Mouse (Mus musculus) heart, embryonic 14.5 days (tissue): ENCODE measurements around the gene Haus4. TPM values are rescaled to one million over a fixed set of nuclear protein-coding genes. Genes with fewer than 3 reads are reported as not detected.

ENCODE experiments used
- ATAC-seq: fragments of 200-750 bp; cut with Nextera tagmentation; 2 replicates; pipeline ENCODE4 v1.8.0; 2017; ENCODE audit warnings: low read depth, moderate TSS enrichment; ENCODE audit not compliant: insufficient number of reproducible peaks, insufficient read depth, low FRiP score
- H3K27ac ChIP-seq, 2 experiments: fragments of 200-500 bp in 1 of 2; fragments of 300-500 bp in 1 of 2; sonication (generic) in 1 of 2; replicated peaks in 1 of 2; 2 replicates each; pipeline ENCODE4 v1.5.1; 2012 to 2014; ENCODE audit warnings: low read depth in 2 of 2, low read length in 2 of 2, control low read depth in 1 of 2, mild to moderate bottlenecking in 1 of 2, mixed read lengths in 1 of 2; ENCODE audit not compliant: control insufficient read depth in 1 of 2, insufficient read depth in 1 of 2
- H3K27me3 ChIP-seq: fragments of 300-500 bp; sonication (generic); 2 replicates; pipeline ENCODE4 v1.6.1; 2014; ENCODE audit warnings: mild to moderate bottlenecking, low read length, control low read depth; ENCODE audit not compliant: control insufficient read depth, insufficient read depth
- H3K36me3 ChIP-seq: fragments of 300-500 bp; sonication (generic); 2 replicates; pipeline ENCODE4 v1.6.1; 2014; ENCODE audit warnings: mild to moderate bottlenecking, control low read depth, low read length, mixed read lengths; ENCODE audit not compliant: control insufficient read depth, insufficient read depth
- H3K4me1 ChIP-seq, 2 experiments: fragments of 200-500 bp in 1 of 2; fragments of 300-500 bp in 1 of 2; sonication (generic) in 1 of 2; 2 replicates each; pipeline ENCODE4 v1.6.1; 2012 to 2014; ENCODE audit warnings: low read length in 2 of 2, control low read depth in 1 of 2, mixed read lengths in 1 of 2; ENCODE audit not compliant: control insufficient read depth in 2 of 2, insufficient read depth in 2 of 2
- H3K4me2 ChIP-seq: fragments of 300-500 bp; sonication (generic); 2 replicates; pipeline ENCODE4 v1.6.1; 2014; ENCODE audit warnings: mild to moderate bottlenecking, low read length
- H3K4me3 ChIP-seq, 2 experiments: fragments of 200-500 bp in 1 of 2; fragments of 300-500 bp in 1 of 2; sonication (generic) in 1 of 2; 2 replicates each; pipeline ENCODE4 v1.5.1; 2012 to 2014; ENCODE audit warnings: low read length in 2 of 2, mild to moderate bottlenecking in 2 of 2, control low read depth in 1 of 2, low read depth in 1 of 2, moderate library complexity in 1 of 2; ENCODE audit not compliant: control insufficient read depth in 1 of 2, insufficient read depth in 1 of 2
- H3K9ac ChIP-seq: fragments of 300-500 bp; sonication (generic); 2 replicates; pipeline ENCODE4 v1.6.1; 2014; ENCODE audit warnings: mild to moderate bottlenecking, low read length
- H3K9me3 ChIP-seq: fragments of 300-500 bp; sonication (generic); 2 replicates; pipeline ENCODE4 v1.6.1; 2016; ENCODE audit warnings: low read length, control low read depth; ENCODE audit not compliant: control insufficient read depth
- WGBS: fragments of 180-500 bp; shearing (Covaris S2); extraction: QIAGEN DNeasy Blood & Tissue Kit; methylation state at CpG from one replicate; pipeline ENCODE4 v1.1.7; 2014; 5-methylcytosine and 5-hydroxymethylcytosine counted together
- polyA plus RNA-seq: library from polyadenylated mRNA; unstranded; fragments of >200 nt; fragmentation: Nextera tagmentation; extraction: Ambion mirVana; gene quantifications from 2 replicates; pipeline ENCODE4 v1.2.1, GENCODE M21; 2014

Haus4 gene
- 36.1 and 36.3 TPM in 2 replicates for polyA plus RNA-seq

- Histone ChIP-seq H3K4me3 (peak within 1 kb of the TSS; percentile 65 to 87), H3K9me3 (no peaks in the 10 kb centered on the region), H3K9ac (peak within 1 kb of the TSS; percentile 88), H3K27ac (peak within 1 kb of the TSS; percentile 95 to 97), H3K4me1 (peaks cover 2 to 5% of the 10 kb centered on the region in 2 experiments; a peak in 3 of 4 replicates), H3K27me3 (no peaks in the 10 kb centered on the region), H3K36me3 (peaks cover 29% of the 10 kb centered on the region), H3K4me2 (peak within 1 kb of the TSS; percentile 96)
- under 1% methylated on average over 76 of the region's 76 CpGs for WGBS
- peak; percentile 92 for ATAC-seq
These were observed at the start of gene Haus4 for GRCm38 (mm10) chr14:54553975-54554769. Haus4 (minus strand) TSS chr14:54554616.

GRCm38 (mm10) chr14:54603686-54604085, 49.3 kb upstream of the Haus4 start:
- Histone ChIP-seq H3K36me3 (no peaks in the 10 kb centered on the region), H3K9me3 (no peaks in the 10 kb centered on the region), H3K9ac (no peak overlapping the region; the same call in 1 of the 2 replicates), H3K4me1 (peaks cover 9 to 14% of the 10 kb centered on the region in 2 experiments), H3K27me3 (no peaks in the 10 kb centered on the region), H3K27ac (peak overlapping the region; percentile 84 to 95), H3K4me3 (peak overlapping the region; percentile 68 to 96), H3K4me2 (peak overlapping the region; percentile 65)
- ATAC-seq, result no peak
- WGBS, result 85% methylated on average over 8 of the region's 8 CpGs

GRCm38 (mm10) chr14:54603038-54603654, 48.7 kb upstream of the Haus4 start:
- Histone ChIP-seq H3K9ac (peak overlapping the region; percentile 86), H3K4me1 (peaks cover 9 to 14% of the 10 kb centered on the region in 2 experiments), H3K27me3 (no peaks in the 10 kb centered on the region), H3K9me3 (no peaks in the 10 kb centered on the region), H3K4me3 (peak overlapping the region; percentile 68 to 96), H3K36me3 (no peaks in the 10 kb centered on the region), H3K4me2 (peak overlapping the region; percentile 65), H3K27ac (peak overlapping the region; percentile 95 to 96)
- under 1% methylated on average over 46 of the region's 46 CpGs for WGBS
- ATAC-seq, result peak; percentile 99

DNA sequence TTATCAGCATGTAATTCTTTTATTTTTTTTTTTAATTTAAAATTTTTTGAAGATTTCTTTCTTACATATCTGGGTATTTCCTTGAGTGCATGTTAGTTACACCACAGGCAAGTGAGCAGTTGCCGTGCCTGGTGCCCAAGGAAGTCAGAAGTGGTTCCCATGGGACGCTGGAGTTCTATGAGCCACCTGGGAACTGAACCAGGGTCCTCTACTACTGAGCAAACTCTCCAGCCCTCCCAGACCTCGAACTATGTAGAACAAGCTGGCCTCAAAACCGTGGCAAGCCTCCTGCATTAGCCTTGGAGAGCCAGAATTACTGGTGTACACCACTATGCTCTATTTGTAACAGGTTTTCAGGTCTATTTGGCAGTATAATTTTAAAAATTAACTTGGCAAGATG, 48.2 kb upstream of the Haus4 start:
- H3K4me3 ChIP-seq, result peak overlapping the region; percentile 68 to 96; a peak in 3 of 4 replicates
- peaks cover 9 to 14% of the 10 kb centered on the region in 2 experiments for H3K4me1 ChIP-seq
- no peaks in the 10 kb centered on the region for H3K9me3 ChIP-seq
- peak overlapping the region; percentile 86 for H3K9ac ChIP-seq
- peak overlapping the region; percentile 64 to 95; a peak in 3 of 4 replicates for H3K27ac ChIP-seq
- 43% methylated on average over 4 of the region's 4 CpGs for WGBS
- no peak for ATAC-seq
- H3K36me3 ChIP-seq, result no peaks in the 10 kb centered on the region
- H3K4me2 ChIP-seq, result peak overlapping the region; percentile 65
- no peaks in the 10 kb centered on the region for H3K27me3 ChIP-seq

DNA sequence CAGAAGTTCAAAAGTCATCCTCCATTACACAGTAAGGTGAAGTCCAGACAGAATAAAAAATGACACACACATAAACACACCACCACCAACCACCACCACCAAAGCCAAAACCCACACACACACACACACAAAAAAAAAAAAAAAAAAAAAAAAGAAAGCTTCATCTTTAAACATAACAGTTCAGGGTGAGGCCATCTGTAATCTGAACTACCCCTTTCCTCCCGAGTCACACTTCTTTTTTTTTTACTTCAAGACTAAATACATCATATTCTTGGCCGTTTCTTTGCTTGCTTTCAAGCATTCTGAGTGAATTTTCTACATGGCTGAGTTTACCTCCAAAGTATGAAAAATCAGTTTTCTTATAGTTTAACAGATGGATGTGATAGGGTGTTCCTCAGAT, 47.2 kb upstream of the Haus4 start:
- H3K9ac ChIP-seq, result no peak overlapping the region
- H3K4me1 ChIP-seq, result peaks cover 9 to 14% of the 10 kb centered on the region in 2 experiments
- ATAC-seq, result no peak
- H3K4me3 ChIP-seq, result no peak overlapping the region
- no peak overlapping the region for H3K4me2 ChIP-seq
- WGBS, result 70% methylated on average over 2 of the region's 2 CpGs
- H3K9me3 ChIP-seq, result no peaks in the 10 kb centered on the region
- H3K27ac ChIP-seq, result no peak overlapping the region
- H3K36me3 ChIP-seq, result no peaks in the 10 kb centered on the region
- no peaks in the 10 kb centered on the region for H3K27me3 ChIP-seq

- H3K4me3 ChIP-seq, result no peak overlapping the region
- no peak overlapping the region for H3K27ac ChIP-seq
- WGBS, result 72% methylated on average over 7 of the region's 7 CpGs
- H3K9ac ChIP-seq, result no peak overlapping the region
- no peaks in the 10 kb centered on the region for H3K27me3 ChIP-seq
- no peak for ATAC-seq
- peaks cover 18 to 30% of the 10 kb centered on the region in 2 experiments for H3K4me1 ChIP-seq
- H3K4me2 ChIP-seq, result no peak overlapping the region
- no peaks in the 10 kb centered on the region for H3K9me3 ChIP-seq
- 0 out of 2 replicates have a peak, but pooled peaks cover 3% of the 10 kb centered on the region for H3K36me3 ChIP-seq
These were observed 42.7 kb upstream of the Haus4 start for GRCm38 (mm10) chr14:54597084-54597483.

DNA sequence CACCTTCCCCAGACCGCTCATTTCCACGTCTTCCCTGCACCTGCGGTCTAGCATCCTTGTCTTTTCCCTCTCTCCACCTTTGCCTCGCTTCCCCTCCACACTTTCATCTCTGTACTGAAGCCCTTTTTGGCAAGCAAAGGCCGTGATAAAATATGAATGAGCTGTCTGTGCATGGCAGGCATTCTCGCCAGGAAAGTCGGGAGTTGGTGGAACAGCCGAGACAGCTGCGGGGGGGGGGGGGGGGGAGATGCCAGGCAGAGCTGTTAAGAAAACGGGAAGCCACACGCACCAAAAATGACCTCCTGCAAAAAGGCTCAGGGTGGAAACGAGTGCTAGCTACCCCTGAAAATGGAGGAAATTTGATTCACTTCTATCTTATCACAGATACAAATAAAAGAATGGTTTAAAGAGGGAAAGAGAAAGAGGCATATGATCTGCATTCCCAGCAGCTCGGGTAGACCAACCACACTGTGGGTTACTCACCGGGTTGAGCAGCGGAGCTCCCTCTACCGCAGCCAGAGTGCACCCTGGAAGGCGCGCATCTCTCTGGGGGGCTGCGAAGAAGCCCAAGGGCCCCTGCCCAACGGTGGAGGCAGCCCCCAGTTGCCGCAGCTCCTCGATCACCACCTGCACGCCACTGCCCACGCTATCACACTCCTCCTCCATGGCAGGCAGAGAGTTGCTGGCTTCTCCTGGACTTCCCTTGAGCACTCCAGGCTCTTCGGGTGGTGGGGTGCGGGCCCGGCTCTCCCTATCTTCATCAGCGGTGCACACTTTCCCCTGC, 40.4 kb upstream of the Haus4 start:
- H3K9ac ChIP-seq, result peak overlapping the region; percentile 66; the same call in 1 of the 2 replicates
- no peaks in the 10 kb centered on the region for H3K9me3 ChIP-seq
- peak overlapping the region in 1 of 2 experiments; percentile 44; a peak in 2 of 4 replicates for H3K27ac ChIP-seq
- H3K4me3 ChIP-seq, result peak overlapping the region; percentile 21 to 31
- ATAC-seq, result no peak
- WGBS, result 39% methylated on average over 28 of the region's 28 CpGs
- H3K4me1 ChIP-seq, result peaks cover 18 to 31% of the 10 kb centered on the region in 2 experiments
- H3K27me3 ChIP-seq, result no peaks in the 10 kb centered on the region
- peak overlapping the region; percentile 68 for H3K4me2 ChIP-seq
- H3K36me3 ChIP-seq, result 0 out of 2 replicates have a peak, but pooled peaks cover 6% of the 10 kb centered on the region
